Mouse (Mus musculus): ENCODE measurements at regions not wholly inside any gene's neighbourhood (a gene's known extent, or its start where the extent isn't known, plus 50 kb on each side); places are given as distances from the start of the nearest gene placed in this dataset.
A peak's percentile ranks its signal among the peaks of the same experiment; 100 is the strongest.

DNA sequence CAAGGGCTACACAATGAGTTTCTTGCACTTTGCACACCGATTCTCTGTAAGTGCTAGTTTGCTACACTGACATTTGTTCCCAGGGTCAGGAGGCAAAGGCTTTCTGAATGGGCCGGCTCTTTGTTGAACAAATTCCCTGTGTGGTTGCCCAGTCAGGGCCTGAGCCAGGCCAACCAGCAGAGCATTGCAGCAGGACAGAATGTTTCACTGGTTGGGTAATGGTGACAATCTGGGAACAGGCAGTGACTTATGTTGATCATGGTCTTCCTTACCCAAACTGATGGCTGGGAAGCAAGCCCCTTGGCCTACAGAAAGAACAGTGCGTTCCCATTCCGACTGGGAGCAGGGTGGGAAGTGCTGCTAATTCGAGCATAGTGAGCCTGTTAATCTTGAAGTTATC, 363.7 kb upstream of the Satb1 start:
- DNase-seq (ENCODE audit: low spot score in 2 of 2): no peak

GRCm38 (mm10) chr17:52195804-52196203, 362.7 kb upstream of the Satb1 start:
- no peak for DNase-seq (ENCODE audit: low spot score in 2 of 2)

- DNase-seq (ENCODE audit: low spot score in 2 of 2): peak in 1 of 2 experiments; percentile 19
These were observed 358.1 kb upstream of the Satb1 start for GRCm38 (mm10) chr17:52191064-52191682.

DNA sequence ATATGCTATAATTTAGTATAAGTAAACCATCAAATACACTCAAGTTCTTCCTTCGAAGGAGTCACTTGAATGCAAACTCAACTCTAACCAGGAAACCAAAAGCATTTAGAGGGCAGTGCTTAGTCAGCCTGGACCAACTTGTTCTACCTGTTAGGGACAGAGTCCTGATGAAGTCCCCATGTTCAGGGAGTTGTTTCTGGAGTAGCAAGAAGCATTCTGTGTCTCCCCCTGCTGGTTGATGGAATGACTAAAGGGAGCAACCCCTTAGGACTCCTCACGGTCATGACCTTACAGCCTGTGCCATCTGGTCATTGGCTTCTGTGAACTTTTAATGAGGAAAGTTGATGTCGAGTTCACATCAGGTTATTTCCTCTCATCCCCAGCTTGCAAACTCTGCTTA, 349.6 kb upstream of the Satb1 start:
- peak in 1 of 2 experiments; percentile 16 for DNase-seq (ENCODE audit: low spot score in 2 of 2)

GRCm38 (mm10) chr17:52177996-52178395, 344.9 kb upstream of the Satb1 start:
- no peak for DNase-seq (ENCODE audit: low spot score in 2 of 2)

- peak in 1 of 2 experiments; percentile 30 for DNase-seq (ENCODE audit: low spot score in 2 of 2)
These were observed 335.2 kb upstream of the Satb1 start for GRCm38 (mm10) chr17:52168076-52168838.

- no peak for DNase-seq (ENCODE audit: low spot score in 2 of 2)
These were observed 334.6 kb upstream of the Satb1 start for GRCm38 (mm10) chr17:52167658-52168057.

- no peak for DNase-seq (ENCODE audit: low spot score in 2 of 2)
These were observed 332.9 kb upstream of the Satb1 start for GRCm38 (mm10) chr17:52165891-52166485.

DNA sequence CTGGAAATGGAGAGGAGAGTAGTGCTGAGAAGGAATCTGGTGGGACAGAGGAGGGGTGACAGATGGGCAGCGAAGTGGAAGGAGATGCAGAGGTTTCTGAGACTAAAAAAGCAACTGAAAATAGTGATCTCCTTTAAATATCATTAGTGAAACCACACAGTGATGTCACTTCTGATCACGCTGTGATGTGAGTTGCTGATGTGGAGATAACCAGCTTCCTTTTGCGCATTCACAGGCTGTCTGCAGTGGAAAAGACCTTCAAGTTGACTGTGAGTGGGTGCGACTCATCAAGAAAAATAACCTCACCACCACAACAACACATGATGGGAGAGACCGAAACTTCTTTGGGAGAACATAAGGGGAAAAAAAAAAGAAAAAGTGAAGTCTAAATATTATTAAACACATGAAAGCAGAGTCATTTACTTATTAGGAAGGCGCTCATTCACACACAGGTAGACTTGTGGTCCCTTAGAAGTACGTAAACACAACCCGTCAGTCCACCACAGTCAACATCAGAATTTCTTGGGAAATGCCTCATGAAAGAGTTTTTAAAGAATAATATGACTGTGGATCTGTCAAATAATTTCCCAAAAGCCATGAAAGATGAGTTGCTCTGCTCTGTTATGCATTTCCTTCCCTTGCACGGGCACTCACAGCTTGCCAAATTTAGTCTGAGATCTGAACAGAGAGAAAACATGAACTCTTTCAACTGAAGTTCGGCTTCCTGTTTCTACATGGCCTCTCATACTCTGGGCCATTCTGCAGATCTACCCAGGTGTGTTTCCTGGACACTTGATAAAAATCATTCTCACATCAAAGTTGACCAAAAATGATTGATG, 329.7 kb upstream of the Satb1 start:
- DNase-seq (ENCODE audit: low spot score in 2 of 2): no peak

DNA sequence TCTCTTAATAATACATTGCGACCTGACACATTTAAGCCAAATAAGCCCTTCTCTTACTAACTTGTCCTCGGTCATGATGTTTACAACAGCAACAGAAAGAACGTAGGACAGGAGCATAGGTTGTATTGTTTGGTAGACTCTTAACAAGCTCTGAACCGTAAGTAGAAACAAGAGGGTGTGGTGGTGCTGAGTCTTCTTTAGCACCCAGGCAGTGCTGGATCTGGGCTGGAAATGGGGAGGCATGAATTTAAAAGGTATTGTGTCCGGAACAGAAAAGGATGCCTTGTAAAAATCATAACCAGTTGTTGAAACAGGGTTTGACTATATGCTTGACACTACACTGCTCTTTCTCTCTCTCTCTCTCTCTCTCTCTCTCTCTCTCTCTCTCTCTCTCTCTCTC, 317.4 kb upstream of the Satb1 start:
- DNase-seq (ENCODE audit: low spot score in 2 of 2): no peak

DNA sequence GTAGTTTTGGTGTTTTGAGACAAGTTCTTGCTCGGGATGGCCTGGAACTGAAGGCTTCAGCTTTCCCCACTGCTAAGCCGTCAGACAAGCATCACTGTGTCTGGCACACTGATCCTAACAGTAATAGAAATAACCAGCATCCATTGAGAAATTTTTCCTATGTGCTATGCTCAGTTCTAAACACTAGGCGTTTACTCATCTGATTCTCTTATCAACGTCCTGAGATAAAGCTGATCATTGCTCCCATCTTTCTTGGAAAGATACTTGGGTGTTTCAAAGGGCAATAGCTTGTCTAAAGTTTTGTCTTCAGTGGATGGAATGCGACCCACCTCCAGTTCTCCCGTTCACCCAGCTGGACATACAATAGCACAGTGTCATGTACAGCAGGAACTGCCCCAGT, 316.7 kb upstream of the Satb1 start:
- no peak for DNase-seq (ENCODE audit: low spot score in 2 of 2)

GRCm38 (mm10) chr17:52149068-52149467, 316.0 kb upstream of the Satb1 start:
- no peak for DNase-seq (ENCODE audit: low spot score in 2 of 2)

GRCm38 (mm10) chr17:52103891-52104290, 270.8 kb upstream of the Satb1 start:
- DNase-seq (ENCODE audit: low spot score in 2 of 2): no peak

- DNase-seq (ENCODE audit: low spot score in 2 of 2): no peak
These were observed 252.7 kb upstream of the Satb1 start for GRCm38 (mm10) chr17:52085834-52086233.

- DNase-seq (ENCODE audit: low spot score in 2 of 2): no peak
These were observed 251.4 kb upstream of the Satb1 start for GRCm38 (mm10) chr17:52084455-52084854.

DNA sequence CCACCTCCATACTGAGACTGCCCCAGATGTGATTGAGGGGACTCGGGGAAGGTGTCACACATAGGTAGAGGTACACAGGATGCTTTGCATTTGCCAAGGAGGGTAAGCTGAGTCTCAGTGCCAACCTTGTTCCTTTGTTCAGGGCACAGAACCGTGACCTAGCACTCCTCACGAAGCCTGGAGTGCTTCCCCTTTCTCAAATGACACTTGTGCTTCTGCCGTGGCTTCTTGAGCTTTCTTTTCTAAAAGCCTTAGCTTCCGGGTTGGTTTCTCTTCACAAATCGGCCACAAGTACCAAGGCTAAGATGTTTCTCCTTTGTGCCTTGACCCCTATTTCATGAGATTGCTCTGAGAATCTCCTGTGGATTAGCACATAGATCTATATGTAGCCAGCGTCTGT, 246.2 kb upstream of the Satb1 start:
- DNase-seq (ENCODE audit: low spot score in 2 of 2): no peak

- DNase-seq (ENCODE audit: low spot score in 2 of 2): no peak
These were observed 245.4 kb upstream of the Satb1 start for GRCm38 (mm10) chr17:52078496-52078895.

DNA sequence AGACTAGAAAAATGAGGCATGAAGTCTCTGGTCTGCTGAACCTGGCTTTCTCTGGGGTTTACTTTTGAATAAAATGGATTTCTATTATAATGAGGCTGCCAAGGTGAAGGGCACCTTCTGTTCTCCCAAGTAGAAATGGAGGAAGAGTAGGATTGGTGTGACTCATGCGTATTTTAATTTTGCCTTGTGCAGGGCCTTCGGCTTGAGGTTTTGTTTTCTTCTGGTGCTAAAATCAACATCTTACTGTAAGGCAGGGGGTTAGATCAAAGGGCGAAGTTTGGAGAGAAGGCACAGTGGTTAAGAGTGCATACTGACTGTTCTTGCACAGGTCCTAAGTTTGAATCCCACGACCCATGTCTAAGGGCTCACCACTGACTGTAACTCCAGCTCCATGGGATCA, 244.9 kb upstream of the Satb1 start:
- DNase-seq (ENCODE audit: low spot score in 2 of 2): no peak

DNA sequence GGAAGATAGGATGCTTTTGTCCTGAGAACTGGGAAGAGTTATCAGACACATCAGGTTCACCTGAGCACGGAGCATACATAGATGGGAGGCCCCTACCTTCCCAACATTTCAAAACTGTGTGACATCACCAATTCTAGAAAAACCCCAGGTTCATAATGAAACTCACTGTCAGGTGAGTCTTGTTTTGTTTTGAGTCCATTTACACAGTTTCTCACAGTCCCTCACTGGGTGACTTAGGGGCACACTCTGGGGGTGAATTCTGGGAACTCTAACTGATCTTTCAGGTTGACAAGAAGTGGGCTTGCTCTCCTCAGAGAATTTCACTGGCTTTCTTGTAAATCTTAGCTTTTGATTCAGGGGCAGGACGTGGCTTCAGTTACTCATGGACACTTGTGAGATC, 243.7 kb upstream of the Satb1 start:
- DNase-seq (ENCODE audit: low spot score in 2 of 2): no peak

GRCm38 (mm10) chr17:52067721-52068120, 234.6 kb upstream of the Satb1 start:
- DNase-seq (ENCODE audit: low spot score in 2 of 2): no peak

- DNase-seq (ENCODE audit: low spot score in 2 of 2): no peak
These were observed 231.5 kb upstream of the Satb1 start for GRCm38 (mm10) chr17:52064618-52065017.

DNA sequence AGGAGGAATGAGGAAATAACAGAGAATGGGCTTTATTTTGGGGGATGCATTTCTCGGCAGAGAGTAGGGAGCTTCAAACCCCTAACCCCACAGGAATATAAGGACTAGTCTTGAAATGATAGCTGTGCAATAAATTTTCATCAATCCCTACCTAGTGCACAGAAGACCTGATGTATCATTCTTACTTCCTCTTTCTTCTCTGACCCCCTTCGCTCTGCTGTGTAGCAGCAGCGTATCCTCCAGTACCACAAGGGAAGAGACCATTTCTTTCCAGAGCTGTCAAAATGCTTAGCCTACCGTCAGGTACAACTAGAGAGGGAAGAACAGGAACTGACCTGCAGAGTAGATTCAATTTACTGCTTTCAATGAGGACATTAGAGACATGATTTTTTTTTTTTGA, 230.0 kb upstream of the Satb1 start:
- DNase-seq (ENCODE audit: low spot score in 2 of 2): no peak
